10 mouse cellular contexts compared by ENCODE assay signal in genomic region chr16:43364516-43364910, GRCm38 (mm10).
DNase-seq lines count a peak whose midpoint lies in the region; ATAC-seq and TF ChIP-seq lines count a peak whose summit lies in the region.
"Had no signal": no experiment of that assay in that cellular context is flagged by ENCODE, and none has a peak within 500 bp of the region (broad histone marks: within the 10 kb centered on the region; RNA-seq: fewer than 3 reads in every experiment).

No protein-coding gene starts in this region.

- no peaks in the 10 kb centered on the region for H3K36me3 ChIP-seq in forebrain, embryonic 16.5 days (ENCODE audit: control insufficient read depth, insufficient read depth)

- no peak overlapping the region for H3K4me2 ChIP-seq in forebrain, embryonic 16.5 days (ENCODE audit: low read length)

- DNase-seq in layer of hippocampus, adult 2 months (ENCODE audit: low spot score in 2 of 2): no peak
- DNase-seq in layer of hippocampus, postnatal 10 days (ENCODE audit: low spot score in 2 of 2): no peak
- DNase-seq in thymus, adult 18-20 months: no peak
- DNase-seq: left cerebral cortex, postnatal 4 days had no signal

- TF ChIP-seq CTCF in layer of hippocampus, adult 2 months (conservative IDR thresholded peaks at IDR 0.05): no peak
- no peak for TF ChIP-seq CTCF in embryonic fibroblast, embryonic 13.5 days (IDR thresholded peaks at IDR 0.05; ENCODE audit: borderline replicate concordance, insufficient read depth, low read length)
- no peak for TF ChIP-seq CTCF in olfactory bulb, adult 2 months (IDR thresholded peaks at IDR 0.05; ENCODE audit: insufficient read depth, low read depth, low read length)

- ATAC-seq in forebrain, embryonic 16.5 days: no peak
- ATAC-seq: activated CD4-positive, CD25-positive, alpha-beta regulatory T cell, adult 4 months had no signal

- H3K27me3 ChIP-seq in forebrain, embryonic 16.5 days (replicated peaks; ENCODE audit: control insufficient read depth, insufficient read depth, low read length): no peaks in the 10 kb centered on the region
- H3K27me3 ChIP-seq: megakaryocyte, embryonic 14.5 days had no signal

- H3K27ac ChIP-seq in layer of hippocampus, adult 2 months: peak overlapping the region; percentile 80
- H3K27ac ChIP-seq in brown adipose tissue, adult 24 weeks (replicated peaks; ENCODE audit: low read depth, low read length): peak overlapping the region; percentile 100
- H3K27ac ChIP-seq in embryonic fibroblast, embryonic 13.5 days (ENCODE audit: insufficient read depth, low read length): peak overlapping the region; percentile 87
- peak overlapping the region; percentile 42 for H3K27ac ChIP-seq in olfactory bulb, adult 2 months (ENCODE audit: insufficient read depth, low read depth, low read length)
- no peak overlapping the region for H3K27ac ChIP-seq in forebrain, embryonic 16.5 days (ENCODE audit: low read length)

- TF ChIP-seq POLR2A in embryonic fibroblast, embryonic 13.5 days (IDR thresholded peaks at IDR 0.05; ENCODE audit: low read depth, low read length): no peak
- TF ChIP-seq POLR2A in olfactory bulb, adult 2 months (IDR thresholded peaks at IDR 0.05; ENCODE audit: insufficient read depth, low read depth, low read length): no peak

- peak overlapping the region; percentile 40 for H3K4me3 ChIP-seq in layer of hippocampus, adult 2 months
- H3K4me3 ChIP-seq in brown adipose tissue, adult 24 weeks (ENCODE audit: insufficient read depth, low read depth, low read length): peak overlapping the region; percentile 70
- H3K4me3 ChIP-seq in embryonic fibroblast, embryonic 13.5 days (ENCODE audit: insufficient read depth, low read length): 0 out of 2 replicates have a peak overlapping the region, but pooled peaks have one; percentile 38
- no peak overlapping the region for H3K4me3 ChIP-seq in olfactory bulb, adult 2 months (ENCODE audit: insufficient read depth, low read depth, low read length)
- no peak overlapping the region for H3K4me3 ChIP-seq in forebrain, embryonic 16.5 days (replicated peaks; ENCODE audit: low read length)

- WGBS in olfactory bulb, adult 2 months: 90% methylated on average over 6 of the region's 6 CpGs
- WGBS in forebrain, embryonic 16.5 days: 90% methylated on average over 6 of the region's 6 CpGs

- H3K9ac ChIP-seq in forebrain, embryonic 16.5 days (replicated peaks; ENCODE audit: low read depth, low read length): no peak overlapping the region

- H3K9me3 ChIP-seq in forebrain, embryonic 16.5 days (ENCODE audit: control insufficient read depth, low read length): no peaks in the 10 kb centered on the region
- H3K9me3 ChIP-seq: megakaryocyte, embryonic 14.5 days had no signal

- H3K4me1 ChIP-seq in brown adipose tissue, adult 24 weeks (ENCODE audit: control insufficient read depth, insufficient read depth, insufficient read length, low read length): peaks cover 25% of the 10 kb centered on the region
- H3K4me1 ChIP-seq in embryonic fibroblast, embryonic 13.5 days (ENCODE audit: control insufficient read depth, insufficient read depth, low read length): peaks cover 4% of the 10 kb centered on the region; the same call in 1 of the 2 replicates
- H3K4me1 ChIP-seq in olfactory bulb, adult 2 months (ENCODE audit: control insufficient read depth, insufficient read depth, low read length): peaks cover 10% of the 10 kb centered on the region
- peaks cover 9% of the 10 kb centered on the region for H3K4me1 ChIP-seq in forebrain, embryonic 16.5 days (replicated peaks; ENCODE audit: control insufficient read depth, insufficient read depth, low read length)

Comparison
In these comparisons a context has a peak if more than half of its experiments do, and no peak if none do; other contexts are left out.
1. H3K4me3 ChIP-seq: peak in layer of hippocampus, adult 2 months (single experiment), brown adipose tissue, adult 24 weeks (single experiment) and embryonic fibroblast, embryonic 13.5 days (single experiment); none in olfactory bulb, adult 2 months (single experiment) and forebrain, embryonic 16.5 days (single experiment).